Mouse (Mus musculus) heart, embryonic 16.5 days (tissue): ENCODE measurements around the gene Cx3cl1. TPM values are rescaled to one million over a fixed set of nuclear protein-coding genes. Genes with fewer than 3 reads are reported as not detected.

Experiments used
- ATAC-seq: fragments of 200-750 bp; cut with Nextera tagmentation; replicated peaks from 2 replicates; pipeline ENCODE4 v1.8.0; 2017; ENCODE audit warnings: moderate number of reproducible peaks; ENCODE audit not compliant: insufficient read depth, low FRiP score; ENCODE audit errors: extremely low read depth
- H3K27ac ChIP-seq: fragments of 300-500 bp; sonication (generic); 2 replicates; pipeline ENCODE4 v1.5.1; 2014; ENCODE audit warnings: mild to moderate bottlenecking, low read length, control low read depth, moderate library complexity
- H3K27me3 ChIP-seq: fragments of 300-500 bp; sonication (generic); 2 replicates; pipeline ENCODE4 v1.6.1; 2014; ENCODE audit warnings: low read length, mixed read lengths; ENCODE audit not compliant: control insufficient read depth, insufficient read depth
- H3K36me3 ChIP-seq: fragments of 300-500 bp; sonication (generic); 2 replicates; pipeline ENCODE4 v1.6.1; 2014; ENCODE audit not compliant: control insufficient read depth, insufficient read depth
- H3K4me1 ChIP-seq: fragments of 300-500 bp; sonication (generic); 2 replicates; pipeline ENCODE4 v1.6.1; 2014; ENCODE audit warnings: low read length, mixed read lengths; ENCODE audit not compliant: control insufficient read depth, insufficient read depth
- H3K4me2 ChIP-seq: fragments of 300-500 bp; sonication (generic); 2 replicates; pipeline ENCODE4 v1.6.1; 2014; ENCODE audit warnings: low read depth, mild to moderate bottlenecking, control low read depth, low read length
- H3K4me3 ChIP-seq: fragments of 300-500 bp; sonication (generic); 2 replicates; pipeline ENCODE4 v1.5.1; 2014; ENCODE audit warnings: mild to moderate bottlenecking, control low read depth, low read length
- H3K9ac ChIP-seq: fragments of 300-500 bp; sonication (generic); 2 replicates; pipeline ENCODE4 v1.6.1; 2014; ENCODE audit warnings: low read length, control low read depth
- H3K9me3 ChIP-seq: fragments of 300-500 bp; sonication (generic); replicated peaks from 2 replicates; pipeline ENCODE4 v1.6.1; 2016; ENCODE audit warnings: low read length; ENCODE audit not compliant: control insufficient read depth
- WGBS: fragments of 180-500 bp; shearing (Covaris S2); extraction: QIAGEN DNeasy Blood & Tissue Kit; methylation state at CpG from one replicate; pipeline ENCODE4 v1.1.7; 2014; 5-methylcytosine and 5-hydroxymethylcytosine counted together
- polyA plus RNA-seq: library from polyadenylated mRNA; unstranded; fragments of >200 nt; fragmentation: Nextera tagmentation; extraction: Ambion mirVana; gene quantifications from 2 replicates; pipeline ENCODE4 v1.2.1, GENCODE M21; 2015

Gene Cx3cl1
- polyA plus RNA-seq, 1 experiment from 2014 or later: 8.2 TPM

DNA sequence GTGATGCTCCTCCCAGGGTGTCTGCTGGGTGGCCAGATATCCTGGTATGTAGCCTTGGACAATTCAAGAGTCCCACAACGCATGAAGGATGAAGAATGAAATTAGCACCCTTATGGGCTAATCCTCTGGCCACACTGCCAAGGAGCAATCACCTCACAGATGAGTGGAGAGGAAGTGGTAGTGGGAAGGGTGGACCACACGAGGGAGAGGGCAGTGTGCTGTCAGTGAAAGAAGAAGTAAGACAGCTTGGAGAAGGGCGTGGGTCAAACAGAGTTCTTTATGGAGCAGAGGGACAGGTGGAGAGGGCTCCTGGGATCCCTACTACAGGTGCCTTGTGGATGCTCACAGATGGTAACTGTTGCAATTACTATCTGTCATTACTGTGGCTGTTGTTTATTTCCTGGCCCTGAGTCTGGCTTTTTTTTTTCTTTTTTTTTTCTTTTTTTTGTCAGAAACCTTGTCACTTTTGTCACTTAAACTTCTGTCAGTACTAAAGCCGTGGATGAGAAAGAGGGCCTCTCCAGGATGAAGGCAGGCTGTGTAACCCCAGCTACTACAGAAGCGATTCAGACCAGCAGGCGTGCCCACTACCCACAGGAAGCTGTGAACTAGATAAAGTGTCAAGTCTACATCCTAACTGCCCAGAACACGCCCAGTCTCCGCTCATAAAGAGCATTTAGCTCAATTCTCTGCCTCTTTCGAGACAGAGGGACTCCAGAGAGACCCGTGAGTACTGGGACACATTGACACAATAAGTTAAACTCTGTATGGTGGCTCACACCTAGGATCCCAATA, 32.9 kb downstream of the Cx3cl1 start:
- ATAC-seq: no peak
- Histone ChIP-seq H3K9me3 (no peaks in the 10 kb centered on the region), H3K27ac (no peak overlapping the region), H3K4me2 (no peak overlapping the region), H3K4me1 (peaks cover 8% of the 10 kb centered on the region), H3K9ac (no peak overlapping the region), H3K4me3 (no peak overlapping the region), H3K36me3 (no peaks in the 10 kb centered on the region), H3K27me3 (no peaks in the 10 kb centered on the region)
- 57% methylated on average over 10 of the region's 10 CpGs for WGBS

DNA sequence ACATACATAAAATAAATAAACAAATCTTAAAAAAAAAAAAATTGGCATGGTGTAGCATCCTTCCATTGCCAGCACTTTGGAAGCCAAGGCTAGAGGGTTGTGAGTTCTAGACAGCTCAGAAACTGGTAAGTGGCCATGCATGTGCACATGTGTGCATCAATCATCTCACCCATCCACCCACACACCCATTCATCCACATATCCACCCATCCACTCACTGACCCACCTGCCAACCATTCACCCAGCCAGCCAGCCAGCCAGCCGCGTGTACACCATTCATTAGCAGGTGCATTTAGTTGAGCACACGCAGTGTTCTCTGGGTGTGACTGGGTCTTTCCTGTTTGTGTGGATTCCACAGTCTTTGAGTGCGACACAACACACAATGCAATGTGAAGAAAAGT, 34.0 kb downstream of the Cx3cl1 start:
- 82% methylated on average over 4 of the region's 4 CpGs for WGBS
- Histone ChIP-seq H3K27me3 (no peaks in the 10 kb centered on the region), H3K9me3 (no peaks in the 10 kb centered on the region), H3K9ac (no peak overlapping the region), H3K4me1 (peaks cover 6% of the 10 kb centered on the region), H3K27ac (no peak overlapping the region), H3K4me2 (no peak overlapping the region), H3K36me3 (no peaks in the 10 kb centered on the region), H3K4me3 (no peak overlapping the region)
- no peak for ATAC-seq

GRCm38 (mm10) chr8:94807506-94807905, 35.7 kb downstream of the Cx3cl1 start:
- H3K9me3 ChIP-seq: no peaks in the 10 kb centered on the region
- no peak overlapping the region for H3K4me2 ChIP-seq
- ATAC-seq: no peak
- WGBS: 52% methylated on average over 7 of the region's 7 CpGs
- no peak overlapping the region for H3K27ac ChIP-seq
- H3K4me3 ChIP-seq: no peak overlapping the region
- no peaks in the 10 kb centered on the region for H3K36me3 ChIP-seq
- H3K4me1 ChIP-seq: peaks cover under 1% of the 10 kb centered on the region
- no peaks in the 10 kb centered on the region for H3K27me3 ChIP-seq
- H3K9ac ChIP-seq: no peak overlapping the region

DNA sequence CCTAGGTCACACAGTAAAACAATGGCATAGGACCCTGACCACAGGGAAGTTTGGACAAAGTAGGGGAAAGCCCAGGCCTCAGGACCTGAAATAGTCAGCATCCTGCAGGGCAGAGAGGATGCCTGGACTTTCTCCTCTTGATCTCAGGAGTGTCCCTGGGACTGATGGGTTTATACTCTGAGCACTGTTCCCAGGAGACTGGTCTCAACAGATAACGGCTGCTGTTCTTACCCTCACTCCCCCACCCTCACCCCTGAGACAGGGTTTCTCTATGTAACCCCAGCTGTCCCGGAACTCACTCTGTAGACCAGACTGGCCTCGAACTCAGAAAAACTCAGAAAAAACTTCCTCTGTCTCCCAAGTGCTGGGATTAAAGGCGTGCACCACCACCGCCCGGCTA, 36.6 kb downstream of the Cx3cl1 start:
- H3K4me1 ChIP-seq: no peaks in the 10 kb centered on the region
- H3K4me3 ChIP-seq: no peak overlapping the region
- no peak overlapping the region for H3K9ac ChIP-seq
- no peaks in the 10 kb centered on the region for H3K36me3 ChIP-seq
- 78% methylated on average over 6 of the region's 6 CpGs for WGBS
- no peak for ATAC-seq
- H3K4me2 ChIP-seq: no peak overlapping the region
- no peaks in the 10 kb centered on the region for H3K9me3 ChIP-seq
- no peaks in the 10 kb centered on the region for H3K27me3 ChIP-seq
- no peak overlapping the region for H3K27ac ChIP-seq

DNA sequence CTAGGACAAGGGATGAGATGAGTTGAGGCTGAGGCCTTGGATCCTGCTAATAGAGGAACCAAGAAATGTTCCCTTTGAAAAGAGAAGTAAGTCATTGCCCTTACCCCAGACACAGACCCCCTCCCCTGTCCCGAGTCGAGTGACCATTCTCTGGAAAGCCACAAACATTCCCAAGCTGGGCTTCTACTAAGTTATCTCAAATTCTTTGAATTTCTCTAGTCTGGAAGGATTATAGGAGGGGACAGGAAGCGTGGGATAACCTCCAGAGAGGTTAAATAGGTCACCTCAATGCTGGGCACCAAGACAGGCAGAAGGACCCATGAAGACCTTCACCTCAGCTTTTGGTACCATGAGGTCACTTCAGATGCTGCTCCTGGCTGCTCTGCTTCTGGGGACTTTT, 38.3 kb downstream of the Cx3cl1 start, which contains the start of gene Ccl17:
Gene Ccl17 (plus strand): TSS at position 301 of the 400 bp plus-strand sequence.
- H3K27ac ChIP-seq: no peak within 1 kb of the TSS
- H3K4me1 ChIP-seq: no peaks in the 10 kb centered on the region
- H3K9me3 ChIP-seq: no peaks in the 10 kb centered on the region
- no peak for ATAC-seq
- H3K4me2 ChIP-seq: no peak within 1 kb of the TSS
- 25% methylated on average over 3 of the region's 3 CpGs for WGBS
- H3K36me3 ChIP-seq: no peaks in the 10 kb centered on the region
- H3K9ac ChIP-seq: no peak within 1 kb of the TSS
- H3K4me3 ChIP-seq: no peak within 1 kb of the TSS
- H3K27me3 ChIP-seq: no peaks in the 10 kb centered on the region

GRCm38 (mm10) chr8:94810855-94811254, 39.0 kb downstream of the Cx3cl1 start:
- H3K36me3 ChIP-seq: no peaks in the 10 kb centered on the region
- WGBS: 69% methylated on average over 5 of the region's 5 CpGs
- H3K9ac ChIP-seq: no peak overlapping the region
- ATAC-seq: no peak
- H3K27ac ChIP-seq: no peak overlapping the region
- no peaks in the 10 kb centered on the region for H3K9me3 ChIP-seq
- no peaks in the 10 kb centered on the region for H3K27me3 ChIP-seq
- no peak overlapping the region for H3K4me3 ChIP-seq
- no peak overlapping the region for H3K4me2 ChIP-seq
- H3K4me1 ChIP-seq: no peaks in the 10 kb centered on the region

DNA sequence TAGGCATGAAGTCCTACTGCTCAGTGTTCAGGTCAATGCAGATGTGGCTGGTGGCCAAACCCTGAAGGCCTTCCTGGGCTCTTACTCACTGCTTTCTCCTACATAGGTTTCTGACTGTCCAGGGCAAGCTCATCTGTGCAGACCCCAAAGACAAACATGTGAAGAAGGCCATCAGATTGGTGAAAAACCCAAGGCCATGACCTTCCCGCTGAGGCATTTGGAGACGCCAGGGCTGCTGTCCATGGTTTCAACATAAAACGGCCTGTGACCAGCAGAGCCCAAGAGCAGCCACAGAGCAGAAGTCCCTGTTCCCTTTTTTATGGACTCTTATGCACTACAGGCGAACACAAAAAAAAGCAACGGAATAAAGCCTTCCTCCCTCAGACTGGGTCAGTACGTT, 39.8 kb downstream of the Cx3cl1 start:
- no peak for ATAC-seq
- WGBS: 64% methylated on average over 6 of the region's 6 CpGs
- H3K4me3 ChIP-seq: no peak overlapping the region
- H3K36me3 ChIP-seq: no peaks in the 10 kb centered on the region
- H3K9ac ChIP-seq: no peak overlapping the region
- no peak overlapping the region for H3K4me2 ChIP-seq
- H3K27me3 ChIP-seq: no peaks in the 10 kb centered on the region
- H3K9me3 ChIP-seq: no peaks in the 10 kb centered on the region
- H3K27ac ChIP-seq: no peak overlapping the region
- H3K4me1 ChIP-seq: no peaks in the 10 kb centered on the region

DNA sequence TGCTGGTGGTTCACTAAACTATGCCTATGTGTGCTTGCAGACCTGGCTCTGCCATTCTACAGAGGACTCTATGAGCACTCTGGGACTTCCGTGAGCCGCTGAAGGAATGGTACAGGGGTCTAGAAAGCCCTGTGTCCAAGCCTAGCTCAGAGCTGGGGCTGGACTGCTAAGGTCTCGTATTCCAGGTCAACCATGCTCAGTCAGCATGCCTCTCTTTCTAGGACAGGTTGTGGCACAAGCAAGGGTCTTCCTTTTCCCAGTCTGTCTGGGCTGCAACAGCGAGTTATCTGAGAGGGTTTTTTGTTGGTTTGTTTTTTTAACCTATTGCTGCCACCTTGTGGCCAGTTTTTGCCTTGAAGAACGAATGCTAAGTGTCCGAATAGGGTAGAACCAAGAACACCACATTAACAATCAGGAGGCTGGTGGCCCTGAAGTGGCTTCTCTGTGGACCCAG, 40.9 kb downstream of the Cx3cl1 start:
- WGBS: 30% methylated on average over 6 of the region's 6 CpGs
- Histone ChIP-seq H3K4me3 (no peak overlapping the region), H3K9me3 (no peaks in the 10 kb centered on the region), H3K27ac (no peak overlapping the region), H3K4me2 (peak overlapping the region; percentile 22; the same call in 1 of the 2 replicates), H3K4me1 (no peaks in the 10 kb centered on the region), H3K36me3 (no peaks in the 10 kb centered on the region), H3K9ac (no peak overlapping the region), H3K27me3 (no peaks in the 10 kb centered on the region)
- no peak for ATAC-seq

GRCm38 (mm10) chr8:94814556-94814955, 42.7 kb downstream of the Cx3cl1 start:
- Histone ChIP-seq H3K4me1 (no peaks in the 10 kb centered on the region), H3K9me3 (no peaks in the 10 kb centered on the region), H3K4me2 (no peak overlapping the region), H3K27me3 (no peaks in the 10 kb centered on the region), H3K4me3 (no peak overlapping the region), H3K27ac (no peak overlapping the region), H3K36me3 (no peaks in the 10 kb centered on the region), H3K9ac (no peak overlapping the region)
- WGBS: 0% methylated on average over 1 of the region's 1 CpGs
- no peak for ATAC-seq
